ENCODE assay signal across 8 mouse cellular contexts in the genomic region with DNA sequence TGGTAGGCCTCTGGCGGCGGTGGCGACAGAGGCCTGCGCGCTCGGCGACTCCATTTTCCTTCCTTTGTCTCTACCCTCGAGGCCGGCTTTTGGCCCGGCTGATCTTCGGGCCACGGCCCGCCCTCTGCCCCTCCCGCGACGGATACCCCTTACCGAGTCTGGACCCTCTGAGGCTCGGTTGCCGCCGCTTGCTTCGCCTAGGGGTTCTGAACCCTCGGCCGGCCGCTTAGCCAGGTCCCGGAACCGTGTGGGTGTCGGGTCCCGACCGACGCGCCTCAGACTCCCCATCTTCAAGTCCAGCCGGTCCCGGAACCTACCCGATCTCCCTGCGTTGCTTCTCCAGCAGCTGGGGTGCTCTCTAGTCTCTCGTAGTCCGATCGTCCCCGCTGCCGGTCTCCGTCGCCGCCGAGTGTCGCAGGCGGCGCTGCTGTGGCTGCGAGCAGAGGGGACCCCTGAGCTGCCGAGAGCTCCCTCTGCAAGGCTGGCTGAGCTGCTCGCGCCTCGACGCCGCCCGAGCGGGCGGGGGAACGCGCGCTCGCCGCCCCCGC. TPM values are rescaled to one million over a fixed set of nuclear protein-coding genes. Genes with fewer than 3 reads are reported as not detected.
DNase-seq lines count a peak whose midpoint lies in the region; ATAC-seq lines count a peak whose summit lies in the region.

Agrp (minus strand) TSS at position 431 of the 548 bp plus-strand sequence.

- no peaks in the 10 kb centered on the region for H3K9me3 ChIP-seq in kidney, embryonic 15.5 days (replicated peaks)
- no peaks in the 10 kb centered on the region for H3K9me3 ChIP-seq in embryonic facial prominence, embryonic 13.5 days
- no peaks in the 10 kb centered on the region for H3K9me3 ChIP-seq in hindbrain, embryonic 11.5 days (ENCODE audit: control insufficient read depth, low read length)
- H3K9me3 ChIP-seq in limb, embryonic 15.5 days, result no peaks in the 10 kb centered on the region
- H3K9me3 ChIP-seq in midbrain, embryonic 16.5 days (replicated peaks; ENCODE audit: control insufficient read depth, low read length, poor library complexity, severe bottlenecking), result no peaks in the 10 kb centered on the region

- WGBS in kidney, embryonic 15.5 days, result under 1% methylated on average over 56 of the region's 63 CpGs
- under 1% methylated on average over 60 of the region's 63 CpGs for WGBS in embryonic facial prominence, embryonic 13.5 days
- WGBS in hindbrain, embryonic 11.5 days, result 0% methylated on average over 57 of the region's 63 CpGs
- WGBS in limb, embryonic 15.5 days, result under 1% methylated on average over 63 of the region's 63 CpGs
- under 1% methylated on average over 60 of the region's 63 CpGs for whole genome bisulfite sequencing in midbrain, embryonic 16.5 days

- peaks cover 33% of the 10 kb centered on the region for H3K4me1 ChIP-seq in kidney, embryonic 15.5 days
- peaks cover 27% of the 10 kb centered on the region for H3K4me1 ChIP-seq in embryonic facial prominence, embryonic 13.5 days
- H3K4me1 ChIP-seq in hindbrain, embryonic 11.5 days (replicated peaks; ENCODE audit: control insufficient read depth, insufficient read depth, low read length), result peaks cover 4% of the 10 kb centered on the region
- peaks cover 29% of the 10 kb centered on the region for H3K4me1 ChIP-seq in limb, embryonic 15.5 days
- H3K4me1 ChIP-seq in midbrain, embryonic 16.5 days (ENCODE audit: control insufficient read depth, insufficient read depth, low read length), result peaks cover 25% of the 10 kb centered on the region

- peak within 1 kb of the TSS; percentile 95 for H3K9ac ChIP-seq in kidney, embryonic 15.5 days
- H3K9ac ChIP-seq in embryonic facial prominence, embryonic 13.5 days, result peak within 1 kb of the TSS; percentile 100
- peak within 1 kb of the TSS; percentile 99 for H3K9ac ChIP-seq in hindbrain, embryonic 11.5 days (ENCODE audit: low read depth, low read length)
- peak within 1 kb of the TSS; percentile 95 for H3K9ac ChIP-seq in limb, embryonic 15.5 days
- peak within 1 kb of the TSS; percentile 100 for H3K9ac ChIP-seq in midbrain, embryonic 16.5 days (ENCODE audit: low read depth, low read length)

- H3K27ac ChIP-seq in kidney, embryonic 15.5 days, result peak within 1 kb of the TSS; percentile 100
- H3K27ac ChIP-seq in embryonic facial prominence, embryonic 13.5 days, result peak within 1 kb of the TSS; percentile 100
- peak within 1 kb of the TSS; percentile 99 for H3K27ac ChIP-seq in hindbrain, embryonic 11.5 days (ENCODE audit: low read depth, low read length)
- peak within 1 kb of the TSS; percentile 100 for H3K27ac ChIP-seq in limb, embryonic 15.5 days
- peak within 1 kb of the TSS; percentile 99 for H3K27ac ChIP-seq in midbrain, embryonic 16.5 days (ENCODE audit: low read length)

- H3K4me2 ChIP-seq in kidney, embryonic 15.5 days, result peak within 1 kb of the TSS; percentile 90
- peak within 1 kb of the TSS; percentile 82 for H3K4me2 ChIP-seq in embryonic facial prominence, embryonic 13.5 days
- peak within 1 kb of the TSS; percentile 92 for H3K4me2 ChIP-seq in hindbrain, embryonic 11.5 days (replicated peaks; ENCODE audit: low read depth, low read length)
- peak within 1 kb of the TSS; percentile 79 for H3K4me2 ChIP-seq in limb, embryonic 15.5 days
- peak within 1 kb of the TSS; percentile 95 for H3K4me2 ChIP-seq in midbrain, embryonic 16.5 days (ENCODE audit: low read length)

- DNase-seq in kidney, adult 11 months, result no peak
- DNase-seq in T-cell, adult 2 months (ENCODE audit: low spot score), result peak; percentile 50
- no peak for DNase-seq in hindbrain, embryonic 11.5 days (ENCODE audit: low spot score)
- peak; percentile 62 to 73 for DNase-seq in thymus, adult 18-20 months

- H3K36me3 ChIP-seq in kidney, embryonic 15.5 days, result no peaks in the 10 kb centered on the region
- H3K36me3 ChIP-seq in embryonic facial prominence, embryonic 13.5 days, result no peaks in the 10 kb centered on the region
- no peaks in the 10 kb centered on the region for H3K36me3 ChIP-seq in hindbrain, embryonic 11.5 days (ENCODE audit: control insufficient read depth, insufficient read depth, low read length)
- H3K36me3 ChIP-seq in limb, embryonic 15.5 days, result no peaks in the 10 kb centered on the region
- H3K36me3 ChIP-seq in midbrain, embryonic 16.5 days (ENCODE audit: control insufficient read depth, insufficient read depth, low read length), result no peaks in the 10 kb centered on the region

- peak within 1 kb of the TSS; percentile 82 for H3K4me3 ChIP-seq in kidney, embryonic 15.5 days (replicated peaks)
- H3K4me3 ChIP-seq in embryonic facial prominence, embryonic 13.5 days, result peak within 1 kb of the TSS; percentile 88
- peak within 1 kb of the TSS; percentile 82 for H3K4me3 ChIP-seq in hindbrain, embryonic 11.5 days (ENCODE audit: low read depth, low read length)
- peak within 1 kb of the TSS; percentile 65 for H3K4me3 ChIP-seq in limb, embryonic 15.5 days
- H3K4me3 ChIP-seq in midbrain, embryonic 16.5 days (ENCODE audit: low read depth, low read length), result peak within 1 kb of the TSS; percentile 94

- H3K27me3 ChIP-seq in kidney, embryonic 15.5 days, result no peaks in the 10 kb centered on the region
- no peaks in the 10 kb centered on the region for H3K27me3 ChIP-seq in embryonic facial prominence, embryonic 13.5 days
- H3K27me3 ChIP-seq in hindbrain, embryonic 11.5 days (ENCODE audit: control insufficient read depth, insufficient read depth, low read length), result no peaks in the 10 kb centered on the region
- H3K27me3 ChIP-seq in limb, embryonic 15.5 days, result no peaks in the 10 kb centered on the region
- H3K27me3 ChIP-seq in midbrain, embryonic 16.5 days (ENCODE audit: control insufficient read depth, insufficient read depth, low read depth, low read length), result no peaks in the 10 kb centered on the region

- peak; percentile 49 for ATAC-seq in kidney, embryonic 15.5 days (replicated peaks; ENCODE audit: low FRiP score)
- ATAC-seq in embryonic facial prominence, embryonic 13.5 days (ENCODE audit: insufficient number of reproducible peaks, insufficient read depth, low FRiP score, low TSS enrichment, low read depth), result peak; percentile 33; the same call in 1 of the 2 replicates
- ATAC-seq in hindbrain, embryonic 11.5 days (ENCODE audit: low FRiP score), result peak; percentile 64
- ATAC-seq in limb, embryonic 15.5 days (ENCODE audit: insufficient number of reproducible peaks, low FRiP score, low TSS enrichment, low read depth), result peak; percentile 36
- peak; percentile 54 for ATAC-seq in midbrain, embryonic 16.5 days

RNA-seq across cellular contexts. Expression of gene Agrp, which starts in this region (rescaled TPM):
- 0.83 and 1.1 TPM in 2 replicates for polyA plus RNA-seq in kidney, embryonic 15.5 days (2015; fragmentation: Nextera tagmentation; extraction: Ambion mirVana)
- 0.90 and 2.1 TPM in 2 replicates for polyA plus RNA-seq in embryonic facial prominence, embryonic 13.5 days (2015; fragmentation: Nextera tagmentation; extraction: Ambion mirVana)
- 0.68 and 2.1 TPM in 2 replicates for polyA plus RNA-seq in hindbrain, embryonic 11.5 days (2014; fragmentation: Nextera tagmentation; extraction: Ambion mirVana)
- polyA plus RNA-seq in limb, embryonic 15.5 days (2015; fragmentation: Nextera tagmentation; extraction: Ambion mirVana), result 1.8 and 2.4 TPM in 2 replicates
- polyA plus RNA-seq in midbrain, embryonic 16.5 days (2015; fragmentation: Nextera tagmentation; extraction: Ambion mirVana), result 1.4 TPM in 2 replicates

Comparison
In these comparisons a context has a peak if more than half of its experiments do, and no peak if none do; other contexts are left out.
1. DNase-seq: peak in T-cell, adult 2 months (single experiment) and thymus, adult 18-20 months (2 of 2); none in kidney, adult 11 months (single experiment) and hindbrain, embryonic 11.5 days (single experiment).
2. Peak in every context shown above with its lines, with median percentiles within 50 percentile points of each other: ATAC-seq, H3K27ac ChIP-seq, H3K4me2 ChIP-seq, H3K4me3 ChIP-seq and H3K9ac ChIP-seq.